Comparison of ENCODE assay signal across 9 mouse cellular contexts in genomic region chr9:16499621-16500381, GRCm38 (mm10). TPM values are rescaled to one million over a fixed set of nuclear protein-coding genes. Genes with fewer than 3 reads are reported as not detected.
DNase-seq lines count a peak whose midpoint lies in the region; ATAC-seq and TF ChIP-seq lines count a peak whose summit lies in the region.
"Had no signal": no experiment of that assay in that cellular context is flagged by ENCODE, and none has a peak within 500 bp of the region (broad histone marks: within the 10 kb centered on the region; RNA-seq: fewer than 3 reads in every experiment).

No protein-coding gene starts in this region.

- H3K27me3 ChIP-seq in heart, embryonic 10.5 days (ENCODE audit: insufficient read depth, poor library complexity, severe bottlenecking): peaks cover 21% of the 10 kb centered on the region
- peaks cover 40% of the 10 kb centered on the region for H3K27me3 ChIP-seq in liver, embryonic 14.5 days (ENCODE audit: control insufficient read depth, insufficient read depth, low read length)
- H3K27me3 ChIP-seq in neural tube, embryonic 15.5 days (replicated peaks): no peaks in the 10 kb centered on the region
- H3K27me3 ChIP-seq: CH12.LX had no signal

- peak overlapping the region; percentile 75 for H3K4me3 ChIP-seq in heart, embryonic 10.5 days
- H3K4me3 ChIP-seq in liver, embryonic 14.5 days (ENCODE audit: insufficient read depth in 1 of 2, low read depth in 2 of 2, low read length in 2 of 2): peak overlapping the region; percentile 30 to 40
- H3K4me3 ChIP-seq in neural tube, embryonic 15.5 days (replicated peaks): peak overlapping the region; percentile 82

- H3K27ac ChIP-seq in heart, embryonic 10.5 days: peak overlapping the region; percentile 84
- no peak overlapping the region for H3K27ac ChIP-seq in liver, embryonic 14.5 days
- peak overlapping the region; percentile 93 for H3K27ac ChIP-seq in neural tube, embryonic 15.5 days (replicated peaks)

- ATAC-seq in liver, embryonic 14.5 days (ENCODE audit: insufficient read depth): no peak
- peak; percentile 37 for ATAC-seq in neural tube, embryonic 15.5 days (ENCODE audit: low FRiP score)

- intact Hi-C loops in gastrocnemius, postnatal 36 days (cut with DNase I): no loop called here

- DNase-seq in heart, embryonic 10.5 days (ENCODE audit: low spot score): peak; percentile 75
- no peak for DNase-seq in heart, adult 9 months (ENCODE audit: low spot score in 2 of 2)
- DNase-seq in cerebellum, postnatal 4 days (ENCODE audit: low spot score in 2 of 2): peak; percentile 36 to 69
- peak; percentile 6 to 12 for DNase-seq in gastrocnemius, postnatal 36 days
- DNase-seq in kidney, postnatal 25 days: peak; percentile 9 to 35
- no peak for DNase-seq in liver, embryonic 14.5 days (ENCODE audit: low read depth in 3 of 3, low spot score in 3 of 3)
- no peak for DNase-seq in adipocyte (ENCODE audit: low spot score)

- TF ChIP-seq CTCF in liver, embryonic 14.5 days (IDR thresholded peaks at IDR 0.05; ENCODE audit: low read depth): no peak

- TF ChIP-seq EP300 in liver, embryonic 14.5 days (IDR thresholded peaks at IDR 0.05; ENCODE audit: low read depth): no peak

- H3K9me3 ChIP-seq in heart, embryonic 10.5 days: no peaks in the 10 kb centered on the region
- no peaks in the 10 kb centered on the region for H3K9me3 ChIP-seq in liver, embryonic 14.5 days (ENCODE audit: control insufficient read depth, low read length)
- no peaks in the 10 kb centered on the region for H3K9me3 ChIP-seq in neural tube, embryonic 15.5 days (replicated peaks)

- under 1% methylated on average over 35 of the region's 35 CpGs for WGBS in heart, embryonic 10.5 days
- 2% methylated on average over 35 of the region's 35 CpGs for WGBS in liver, embryonic 14.5 days (ENCODE audit: insufficient replicate concordance)
- WGBS in neural tube, embryonic 15.5 days: under 1% methylated on average over 35 of the region's 35 CpGs

- H3K9ac ChIP-seq in liver, embryonic 14.5 days (replicated peaks): no peak overlapping the region
- peak overlapping the region; percentile 92 for H3K9ac ChIP-seq in neural tube, embryonic 15.5 days (replicated peaks)

- peaks cover 14% of the 10 kb centered on the region for H3K4me1 ChIP-seq in heart, embryonic 10.5 days
- no peaks in the 10 kb centered on the region for H3K4me1 ChIP-seq in liver, embryonic 14.5 days (replicated peaks; ENCODE audit: control insufficient read depth in 2 of 2, insufficient read depth in 2 of 2, low read length in 1 of 2)
- H3K4me1 ChIP-seq in neural tube, embryonic 15.5 days: peaks cover 20% of the 10 kb centered on the region

- peak overlapping the region; percentile 58 for H3K4me2 ChIP-seq in liver, embryonic 14.5 days (ENCODE audit: low read depth)
- H3K4me2 ChIP-seq in neural tube, embryonic 15.5 days: peak overlapping the region; percentile 68

- no peaks in the 10 kb centered on the region for H3K36me3 ChIP-seq in heart, embryonic 10.5 days
- H3K36me3 ChIP-seq in liver, embryonic 14.5 days (replicated peaks; ENCODE audit: control insufficient read depth, insufficient read depth, low read depth): no peaks in the 10 kb centered on the region
- H3K36me3 ChIP-seq in neural tube, embryonic 15.5 days: no peaks in the 10 kb centered on the region

RNA-seq across cellular contexts. Expression of gene Fat3, which starts 1.3 kb away (rescaled TPM):
- 1.5 and 1.9 TPM in 2 replicates for polyA plus RNA-seq in heart, embryonic 10.5 days (2016; fragmentation: Nextera tagmentation; extraction: Ambion mirVana)
- under 1 TPM; 0.46 to 0.47 TPM for total RNA-seq in gastrocnemius, postnatal 36 days (2021)
- polyA plus RNA-seq in liver, embryonic 14.5 days (2012; rRNA removed): 0.06 and 0.09 TPM in 2 replicates
- 0.13 TPM in 1 of 2 replicates, not detected in the other for polyA plus RNA-seq in liver, embryonic 14.5 days (2014; fragmentation: Nextera tagmentation; extraction: Ambion mirVana)
- polyA plus RNA-seq in neural tube, embryonic 15.5 days (2015; fragmentation: Nextera tagmentation; extraction: Ambion mirVana): 7.8 and 10.2 TPM in 2 replicates

Comparison
In these comparisons a context has a peak if more than half of its experiments do, and no peak if none do; other contexts are left out.
1. DNase-seq: peak in heart, embryonic 10.5 days (single experiment), cerebellum, postnatal 4 days (2 of 2), gastrocnemius, postnatal 36 days (2 of 2) and kidney, postnatal 25 days (2 of 2); none in heart, adult 9 months (0 of 2), liver, embryonic 14.5 days (0 of 3) and adipocyte (single experiment).
2. Peak in every context shown above with its lines, with median percentiles within 50 percentile points of each other: H3K4me3 ChIP-seq.